Mouse (Mus musculus) forebrain, embryonic 11.5 days (tissue): ENCODE data around the gene Stxbp1. TPM values are rescaled to one million over a fixed set of nuclear protein-coding genes. Genes with fewer than 3 reads are reported as not detected.

Experiments used
- ATAC-seq: fragments of 200-750 bp; cut with Nextera tagmentation; replicated peaks from 2 replicates; pipeline ENCODE4 v1.8.0; 2017; ENCODE audit warnings: moderate TSS enrichment; ENCODE audit not compliant: low FRiP score
- DNase-seq: peaks from one replicate; pipeline ENCODE4 v3.0.0-alpha.2; 2017; ENCODE audit warnings: low spot score
- H3K27ac ChIP-seq: fragments of 300-500 bp; sonication (generic); 2 replicates; pipeline ENCODE4 v1.5.1; 2014; ENCODE audit warnings: low read depth, low read length
- H3K27me3 ChIP-seq: fragments of 300-500 bp; sonication (generic); 2 replicates; pipeline ENCODE4 v1.6.1; 2014; ENCODE audit warnings: mild to moderate bottlenecking, low read length, mixed read lengths; ENCODE audit not compliant: control insufficient read depth, insufficient read depth
- H3K36me3 ChIP-seq: fragments of 300-500 bp; sonication (generic); 2 replicates; pipeline ENCODE4 v1.6.1; 2014; ENCODE audit warnings: mild to moderate bottlenecking, low read length, moderate library complexity, mixed read lengths; ENCODE audit not compliant: control insufficient read depth, insufficient read depth
- H3K4me1 ChIP-seq: fragments of 300-500 bp; sonication (generic); replicated peaks from 2 replicates; pipeline ENCODE4 v1.6.1; 2014; ENCODE audit warnings: low read length, mixed read lengths; ENCODE audit not compliant: control insufficient read depth, insufficient read depth
- H3K4me2 ChIP-seq: fragments of 300-500 bp; sonication (generic); 2 replicates; pipeline ENCODE4 v1.6.1; 2014; ENCODE audit warnings: low read depth, mild to moderate bottlenecking, low read length, moderate library complexity, mixed read lengths; ENCODE audit not compliant: severe bottlenecking
- H3K4me3 ChIP-seq: fragments of 300-500 bp; sonication (generic); 2 replicates; pipeline ENCODE4 v1.5.1; 2014; ENCODE audit warnings: low read depth, low read length
- H3K9ac ChIP-seq: fragments of 300-500 bp; sonication (generic); 2 replicates; pipeline ENCODE4 v1.6.1; 2014; ENCODE audit warnings: low read length
- H3K9me3 ChIP-seq: fragments of 300-500 bp; sonication (generic); 2 replicates; pipeline ENCODE4 v1.6.1; 2016; ENCODE audit warnings: low read length, mixed read lengths; ENCODE audit not compliant: control insufficient read depth
- WGBS: fragments of 180-500 bp; shearing (Covaris S2); extraction: QIAGEN DNeasy Blood & Tissue Kit; methylation state at CpG from one replicate; pipeline ENCODE4 v1.1.7; 2014; 5-methylcytosine and 5-hydroxymethylcytosine counted together
- polyA plus RNA-seq: library from polyadenylated mRNA; unstranded; fragments of >200 nt; fragmentation: Nextera tagmentation; extraction: Ambion mirVana; gene quantifications from 2 replicates; pipeline ENCODE4 v1.2.1, GENCODE M21; 2014

Stxbp1 gene
- polyA plus RNA-seq, 1 experiment from 2014 or later = 44.0 TPM

DNA sequence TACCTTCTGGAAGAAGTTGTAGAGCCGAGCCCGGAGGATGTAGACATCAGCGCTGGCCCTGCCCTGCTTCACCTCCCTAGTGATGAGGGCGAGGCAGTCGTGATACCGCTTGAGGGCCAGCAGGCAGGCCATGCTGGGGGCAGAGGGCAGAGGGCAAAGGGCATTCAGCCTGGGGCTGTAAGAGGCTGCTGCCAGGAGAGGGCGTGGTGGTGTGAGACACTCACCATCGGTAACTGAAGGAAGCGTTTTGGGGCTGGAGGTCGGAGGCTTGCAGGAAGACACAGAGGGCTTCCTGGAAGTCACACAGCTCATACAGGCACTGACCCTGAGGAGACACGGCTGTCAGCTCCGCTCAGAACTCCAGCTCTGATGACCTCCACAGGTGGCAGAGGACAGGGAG is 75.2 kb downstream of the Stxbp1 start:
- ATAC-seq (no peak), DNase-seq (no peak)
- H3K9me3 ChIP-seq = no peaks in the 10 kb centered on the region
- WGBS = 30% methylated on average over 12 of the region's 12 CpGs
- H3K27ac ChIP-seq = no peak overlapping the region
- H3K4me3 ChIP-seq = no peak overlapping the region
- H3K4me1 ChIP-seq = peaks cover 9% of the 10 kb centered on the region; the same call in 1 of the 2 replicates
- H3K27me3 ChIP-seq = no peaks in the 10 kb centered on the region
- H3K4me2 ChIP-seq = no peak overlapping the region
- no peaks in the 10 kb centered on the region for H3K36me3 ChIP-seq
- no peak overlapping the region for H3K9ac ChIP-seq

DNA sequence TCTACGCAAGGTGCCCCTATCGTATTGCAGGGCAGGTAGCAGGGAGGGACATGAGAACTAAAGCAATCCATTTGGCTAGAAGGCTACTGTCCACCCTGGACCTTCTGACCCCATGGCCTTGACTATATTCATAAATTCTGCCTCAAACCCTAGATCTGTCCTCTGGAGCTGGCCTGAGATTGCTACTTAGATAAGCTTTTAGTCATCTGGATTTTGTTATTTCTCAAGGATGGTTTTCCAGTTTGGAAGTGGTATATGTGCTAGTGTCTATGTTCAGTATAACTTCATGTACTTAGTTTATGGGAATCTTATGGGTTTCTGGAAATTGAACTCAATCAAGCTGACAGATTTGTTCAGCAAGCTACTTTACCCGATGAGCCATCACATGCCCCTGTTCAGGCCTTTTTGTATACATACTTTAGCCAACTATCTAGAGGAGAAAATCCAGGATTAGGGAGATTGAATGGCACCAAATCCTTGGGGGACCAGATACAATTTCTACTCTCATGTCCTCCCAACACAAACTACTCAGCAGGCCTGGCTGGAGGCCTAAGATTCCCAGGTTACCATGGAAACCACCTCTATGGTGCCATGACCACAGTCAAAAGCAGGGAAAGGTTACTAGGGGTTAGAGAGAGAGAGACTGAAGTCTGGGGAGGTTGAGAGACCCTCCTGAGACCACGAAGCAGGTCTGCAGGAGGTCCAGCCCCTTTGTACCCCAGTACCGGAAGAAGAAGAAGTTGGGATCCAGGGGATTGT is 77.5 kb downstream of the Stxbp1 start:
- Histone ChIP-seq H3K9ac (no peak overlapping the region), H3K27me3 (no peaks in the 10 kb centered on the region), H3K4me3 (no peak overlapping the region), H3K4me2 (no peak overlapping the region), H3K36me3 (no peaks in the 10 kb centered on the region), H3K4me1 (peaks cover 2% of the 10 kb centered on the region; the same call in 1 of the 2 replicates), H3K9me3 (no peaks in the 10 kb centered on the region), H3K27ac (no peak overlapping the region)
- 61% methylated on average over 5 of the region's 5 CpGs for WGBS
- no peak for ATAC-seq
- no peak for DNase-seq

DNA sequence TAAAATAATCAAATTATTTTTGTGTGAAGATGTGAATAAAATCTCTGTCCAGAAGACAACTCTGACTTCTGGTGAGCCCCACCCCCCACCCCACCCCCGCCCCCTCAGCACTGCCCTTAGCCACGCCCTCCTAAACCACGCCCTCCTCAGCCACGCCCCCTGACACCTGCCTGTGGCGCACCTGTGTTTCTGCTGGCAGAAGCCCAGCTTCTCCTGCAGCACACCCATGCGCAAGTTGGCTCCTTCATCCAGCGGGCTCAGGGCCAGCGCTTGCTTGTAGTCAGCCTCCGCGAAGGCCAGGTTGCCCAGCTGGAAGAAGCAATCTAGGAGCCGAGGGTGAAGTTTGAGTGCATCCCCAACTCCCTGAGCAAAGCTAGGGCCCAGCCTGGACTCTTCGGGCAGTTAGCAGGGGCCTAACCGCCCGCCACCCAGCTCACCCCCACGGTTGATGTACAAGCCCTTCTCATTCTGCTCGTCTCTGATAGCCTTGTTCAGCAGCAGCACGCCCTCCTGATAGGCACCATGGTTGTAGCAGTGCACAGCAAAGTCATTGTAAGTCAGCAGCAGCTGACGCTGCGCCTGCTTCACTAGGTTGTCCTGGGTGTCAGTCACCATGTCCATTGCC is 78.3 kb downstream of the Stxbp1 start:
- H3K9me3 ChIP-seq = no peaks in the 10 kb centered on the region
- H3K4me2 ChIP-seq = no peak overlapping the region
- no peaks in the 10 kb centered on the region for H3K27me3 ChIP-seq
- H3K36me3 ChIP-seq = no peaks in the 10 kb centered on the region
- no peak overlapping the region for H3K9ac ChIP-seq
- 53% methylated on average over 19 of the region's 19 CpGs for WGBS
- DNase-seq (no peak), ATAC-seq (no peak)
- no peak overlapping the region for H3K4me3 ChIP-seq
- peaks cover 2% of the 10 kb centered on the region; the same call in 1 of the 2 replicates for H3K4me1 ChIP-seq
- H3K27ac ChIP-seq = no peak overlapping the region

DNA sequence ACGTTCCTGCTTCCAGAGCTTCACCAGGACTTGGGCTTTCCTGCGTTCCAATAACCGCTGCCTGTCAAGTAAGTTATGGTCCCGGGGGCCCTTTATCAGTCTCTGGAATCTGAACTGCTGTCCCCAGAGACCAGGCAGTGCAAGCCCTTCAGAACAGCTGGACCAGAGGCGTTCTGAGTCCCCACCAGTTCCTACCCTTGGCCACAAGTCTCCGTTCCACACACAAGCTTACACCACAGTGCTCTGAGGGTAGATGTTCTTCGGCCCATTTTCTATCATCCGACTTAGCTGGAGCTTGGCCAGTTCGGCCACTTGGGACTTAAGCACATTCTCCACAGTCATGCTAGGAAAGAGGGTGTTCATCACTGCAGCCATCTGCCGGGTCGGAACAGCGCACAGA is 79.8 kb downstream of the Stxbp1 start:
- no peaks in the 10 kb centered on the region for H3K27me3 ChIP-seq
- no peak overlapping the region for H3K4me2 ChIP-seq
- H3K9ac ChIP-seq = no peak overlapping the region
- WGBS = 87% methylated on average over 12 of the region's 12 CpGs
- no peak overlapping the region for H3K27ac ChIP-seq
- DNase-seq (no peak), ATAC-seq (no peak)
- no peaks in the 10 kb centered on the region for H3K36me3 ChIP-seq
- H3K9me3 ChIP-seq = no peaks in the 10 kb centered on the region
- H3K4me1 ChIP-seq = peaks cover 2% of the 10 kb centered on the region; the same call in 1 of the 2 replicates
- H3K4me3 ChIP-seq = no peak overlapping the region

DNA sequence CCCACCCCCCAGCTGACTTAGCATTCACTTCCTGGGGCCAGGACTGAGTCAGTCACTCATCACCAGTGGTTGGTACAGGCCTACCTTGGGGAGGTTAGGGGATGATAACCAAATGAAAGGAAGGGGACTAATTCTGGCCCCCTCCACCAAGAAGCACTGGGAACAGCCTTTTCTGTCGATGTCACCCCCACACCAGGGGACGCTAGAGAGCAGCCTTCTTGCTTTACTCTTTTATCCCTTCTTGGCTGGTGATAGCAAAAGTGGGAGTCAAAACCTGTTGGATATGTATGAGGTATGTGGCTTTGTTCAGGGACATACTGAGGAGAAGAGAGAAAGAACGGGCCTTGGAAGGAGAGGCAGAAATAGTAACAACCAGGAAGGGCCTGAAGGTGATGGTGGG is 83.7 kb downstream of the Stxbp1 start:
- no peak overlapping the region for H3K27ac ChIP-seq

DNA sequence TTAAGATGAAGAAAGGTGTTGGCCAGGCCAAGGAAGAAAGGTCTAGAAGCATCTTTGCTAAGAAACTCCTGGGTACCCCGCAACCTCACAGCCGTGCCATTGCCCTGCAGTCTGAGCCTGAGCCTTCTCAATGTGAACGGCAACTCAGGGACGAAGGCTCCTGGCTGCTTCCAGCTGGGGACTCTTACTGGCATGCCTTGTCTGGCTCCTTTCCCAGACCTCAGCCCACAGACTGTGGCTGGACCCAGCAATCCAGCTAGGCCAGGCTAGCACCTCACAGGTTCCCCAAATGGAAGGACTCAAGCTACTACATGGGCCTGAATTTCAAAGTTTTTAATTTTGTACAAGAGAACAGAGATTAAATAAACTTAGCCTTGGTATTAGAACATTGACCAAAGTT is 85.2 kb downstream of the Stxbp1 start:
- Histone ChIP-seq H3K36me3 (no peaks in the 10 kb centered on the region), H3K9me3 (no peaks in the 10 kb centered on the region), H3K9ac (no peak overlapping the region), H3K4me1 (no peaks in the 10 kb centered on the region), H3K4me2 (no peak overlapping the region), H3K27me3 (no peaks in the 10 kb centered on the region), H3K27ac (no peak overlapping the region), H3K4me3 (no peak overlapping the region)
- WGBS = 99% methylated on average over 4 of the region's 4 CpGs
- ATAC-seq (no peak), DNase-seq (no peak)

More for the DNA sequence above, 83.7 kb downstream of the Stxbp1 start:
- DNase-seq (no peak), ATAC-seq (no peak)
- Histone ChIP-seq H3K9me3 (no peaks in the 10 kb centered on the region), H3K36me3 (no peaks in the 10 kb centered on the region), H3K4me1 (no peaks in the 10 kb centered on the region), H3K4me2 (no peak overlapping the region), H3K4me3 (no peak overlapping the region), H3K9ac (no peak overlapping the region), H3K27me3 (no peaks in the 10 kb centered on the region)
- 90% methylated on average over 3 of the region's 3 CpGs for WGBS

DNA sequence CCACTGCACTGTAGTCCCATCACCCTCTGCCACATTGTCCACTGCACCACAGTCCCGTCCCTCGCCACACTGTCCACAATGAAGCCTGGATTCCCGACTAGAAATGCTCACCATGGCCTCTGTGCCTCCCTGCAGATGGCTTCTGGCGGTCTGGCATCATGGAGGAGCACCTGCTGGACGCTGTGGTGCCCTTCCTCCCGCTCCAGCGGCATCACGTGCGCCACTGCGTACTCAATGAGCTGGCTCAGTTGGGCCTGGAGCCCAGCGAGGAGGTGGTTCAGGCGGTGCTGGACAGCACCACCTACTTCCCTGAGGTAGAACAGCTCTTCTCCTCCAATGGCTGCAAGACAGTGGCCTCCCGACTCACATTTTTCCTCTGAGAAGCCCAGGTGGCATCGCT is 85.7 kb downstream of the Stxbp1 start:
- ATAC-seq = no peak
- H3K9me3 ChIP-seq = no peaks in the 10 kb centered on the region
- no peak overlapping the region for H3K4me2 ChIP-seq
- no peaks in the 10 kb centered on the region for H3K27me3 ChIP-seq
- H3K36me3 ChIP-seq = no peaks in the 10 kb centered on the region
- no peak for DNase-seq
- no peak overlapping the region for H3K27ac ChIP-seq
- no peak overlapping the region for H3K4me3 ChIP-seq
- H3K4me1 ChIP-seq = 0 out of 2 replicates have a peak, but pooled peaks cover 2% of the 10 kb centered on the region
- H3K9ac ChIP-seq = no peak overlapping the region
- 89% methylated on average over 14 of the region's 14 CpGs for WGBS

DNA sequence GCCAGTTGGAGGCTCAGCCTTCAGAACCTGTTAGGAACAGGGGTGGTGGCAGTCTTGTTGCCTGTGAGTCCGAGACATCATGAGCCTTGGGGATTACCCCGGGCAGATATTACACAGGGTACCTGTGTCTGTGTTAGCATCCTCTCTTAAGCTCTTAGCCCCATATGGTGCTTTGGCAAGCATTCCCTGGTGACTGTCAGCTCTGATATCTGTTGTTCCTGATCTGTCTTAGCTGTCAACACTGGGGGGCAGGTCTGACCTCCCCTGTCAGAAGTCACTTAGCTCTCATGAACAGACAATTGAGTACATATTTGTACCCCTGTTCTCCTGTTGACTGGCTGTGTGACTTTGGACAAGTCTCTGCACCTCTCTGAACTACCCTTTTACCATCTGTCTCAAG is 88.0 kb downstream of the Stxbp1 start:
- no peak overlapping the region for H3K9ac ChIP-seq
- no peaks in the 10 kb centered on the region; the same call in 1 of the 2 replicates for H3K36me3 ChIP-seq
- WGBS = 90% methylated on average over 2 of the region's 2 CpGs

More for the DNA sequence above, 88.0 kb downstream of the Stxbp1 start:
- no peaks in the 10 kb centered on the region for H3K9me3 ChIP-seq
- 0 out of 2 replicates have a peak, but pooled peaks cover 2% of the 10 kb centered on the region for H3K4me1 ChIP-seq
- no peak overlapping the region for H3K27ac ChIP-seq
- H3K4me3 ChIP-seq = no peak overlapping the region
- DNase-seq = no peak
- no peaks in the 10 kb centered on the region for H3K27me3 ChIP-seq
- no peak overlapping the region for H3K4me2 ChIP-seq
- no peak for ATAC-seq
